In genomic region chr17:7851979-7852378, GRCm38 (mm10) we compare ENCODE assay signal across 29 mouse cellular contexts. TPM values are rescaled to one million over a fixed set of nuclear protein-coding genes. Genes with fewer than 3 reads are reported as not detected.
DNase-seq lines count a peak whose midpoint lies in the region; ATAC-seq and TF ChIP-seq lines count a peak whose summit lies in the region.
"Had no signal": no experiment of that assay in that cellular context is flagged by ENCODE, and none has a peak within 500 bp of the region (broad histone marks: within the 10 kb centered on the region; RNA-seq: fewer than 3 reads in every experiment).

No protein-coding gene starts in this region.

- no peak for TF ChIP-seq CTCF in intestine, postnatal 0 days (IDR thresholded peaks at IDR 0.05; ENCODE audit: low read depth)
- TF ChIP-seq CTCF in lung, adult 2 months (IDR thresholded peaks at IDR 0.05; ENCODE audit: insufficient read depth, low read length), result no peak
- TF ChIP-seq CTCF in forebrain, postnatal 0 days (IDR thresholded peaks at IDR 0.05; ENCODE audit: low read depth), result no peak

- no peak overlapping the region for H3K27ac ChIP-seq in intestine, embryonic 14.5 days (ENCODE audit: low read depth)
- no peak overlapping the region for H3K27ac ChIP-seq in intestine, postnatal 0 days (ENCODE audit: low read depth, low read length)
- H3K27ac ChIP-seq in lung, embryonic 16.5 days (ENCODE audit: low read length), result peak overlapping the region; percentile 64
- H3K27ac ChIP-seq in stomach, embryonic 14.5 days (ENCODE audit: low read length), result peak overlapping the region; percentile 53; the same call in 1 of the 2 replicates
- no peak overlapping the region for H3K27ac ChIP-seq in forebrain, postnatal 0 days (ENCODE audit: low read depth, low read length)
- H3K27ac ChIP-seq: forebrain, embryonic 13.5 days; hindbrain, embryonic 10.5 days; hindbrain, embryonic 15.5 days; layer of hippocampus, adult 2 months; left cerebral cortex, adult 2 months; limb, embryonic 15.5 days; liver, embryonic 13.5 days had no signal

- H3K4me3 ChIP-seq in intestine, embryonic 14.5 days (ENCODE audit: low read depth, low read length), result no peak overlapping the region
- no peak overlapping the region for H3K4me3 ChIP-seq in intestine, postnatal 0 days (ENCODE audit: low read depth, low read length)
- H3K4me3 ChIP-seq in lung, embryonic 16.5 days (ENCODE audit: low read length), result no peak overlapping the region
- H3K4me3 ChIP-seq in lung, adult 2 months (replicated peaks; ENCODE audit: extremely low read depth, low read depth, low read length), result no peak overlapping the region
- no peak overlapping the region for H3K4me3 ChIP-seq in stomach, embryonic 14.5 days (ENCODE audit: low read depth, low read length)
- H3K4me3 ChIP-seq in forebrain, postnatal 0 days (ENCODE audit: low read depth, low read length), result no peak overlapping the region
- H3K4me3 ChIP-seq: forebrain, embryonic 13.5 days; hindbrain, embryonic 10.5 days; hindbrain, embryonic 15.5 days; layer of hippocampus, adult 2 months; left cerebral cortex, adult 2 months; limb, embryonic 15.5 days; liver, embryonic 13.5 days had no signal

- no peaks in the 10 kb centered on the region for H3K36me3 ChIP-seq in intestine, embryonic 14.5 days (ENCODE audit: control insufficient read depth, insufficient read depth, low read length)
- H3K36me3 ChIP-seq in intestine, postnatal 0 days (ENCODE audit: control insufficient read depth, insufficient read depth), result no peaks in the 10 kb centered on the region
- H3K36me3 ChIP-seq in lung, embryonic 16.5 days (ENCODE audit: control insufficient read depth, insufficient read depth, low read length), result no peaks in the 10 kb centered on the region
- no peaks in the 10 kb centered on the region for H3K36me3 ChIP-seq in stomach, embryonic 14.5 days (ENCODE audit: control insufficient read depth, insufficient read depth, low read length)
- H3K36me3 ChIP-seq in forebrain, postnatal 0 days (ENCODE audit: insufficient read depth), result no peaks in the 10 kb centered on the region
- H3K36me3 ChIP-seq: hindbrain, embryonic 10.5 days; hindbrain, embryonic 15.5 days; limb, embryonic 15.5 days; liver, embryonic 13.5 days had no signal

- H3K9me3 ChIP-seq in intestine, embryonic 14.5 days (ENCODE audit: control insufficient read depth, low read length), result no peaks in the 10 kb centered on the region
- no peaks in the 10 kb centered on the region for H3K9me3 ChIP-seq in intestine, postnatal 0 days (ENCODE audit: control insufficient read depth)
- no peaks in the 10 kb centered on the region for H3K9me3 ChIP-seq in lung, embryonic 16.5 days (ENCODE audit: control insufficient read depth, low read length)
- H3K9me3 ChIP-seq in stomach, embryonic 14.5 days (ENCODE audit: control insufficient read depth, low read depth, low read length), result no peaks in the 10 kb centered on the region
- no peaks in the 10 kb centered on the region for H3K9me3 ChIP-seq in forebrain, postnatal 0 days (ENCODE audit: low read length)
- H3K9me3 ChIP-seq: forebrain, embryonic 13.5 days; hindbrain, embryonic 10.5 days; hindbrain, embryonic 15.5 days; limb, embryonic 15.5 days; liver, embryonic 13.5 days had no signal

- no peaks in the 10 kb centered on the region for H3K27me3 ChIP-seq in intestine, embryonic 14.5 days (replicated peaks; ENCODE audit: control insufficient read depth, insufficient read depth, low read length)
- no peaks in the 10 kb centered on the region for H3K27me3 ChIP-seq in intestine, postnatal 0 days (replicated peaks; ENCODE audit: control insufficient read depth, insufficient read depth, low read length)
- no peaks in the 10 kb centered on the region for H3K27me3 ChIP-seq in lung, embryonic 16.5 days (ENCODE audit: control insufficient read depth, insufficient read depth, low read depth, low read length)
- H3K27me3 ChIP-seq in stomach, embryonic 14.5 days (ENCODE audit: control insufficient read depth, insufficient read depth, low read length), result no peaks in the 10 kb centered on the region
- H3K27me3 ChIP-seq in forebrain, postnatal 0 days (ENCODE audit: insufficient read depth, low read length), result no peaks in the 10 kb centered on the region
- H3K27me3 ChIP-seq: forebrain, embryonic 13.5 days; hindbrain, embryonic 15.5 days; limb, embryonic 15.5 days; liver, embryonic 13.5 days; Patski had no signal

- H3K4me2 ChIP-seq in intestine, embryonic 14.5 days (ENCODE audit: low read length), result no peak overlapping the region
- no peak overlapping the region for H3K4me2 ChIP-seq in intestine, postnatal 0 days (replicated peaks; ENCODE audit: low read depth)
- H3K4me2 ChIP-seq in lung, embryonic 16.5 days (ENCODE audit: low read depth, low read length), result no peak overlapping the region
- no peak overlapping the region for H3K4me2 ChIP-seq in stomach, embryonic 14.5 days (replicated peaks; ENCODE audit: low read depth, low read length)
- H3K4me2 ChIP-seq in forebrain, postnatal 0 days (ENCODE audit: low read depth), result no peak overlapping the region
- H3K4me2 ChIP-seq: forebrain, embryonic 13.5 days; hindbrain, embryonic 15.5 days; limb, embryonic 15.5 days; liver, embryonic 13.5 days; midbrain, embryonic 11.5 days had no signal

- DNase-seq in intestine, embryonic 14.5 days (ENCODE audit: low spot score), result no peak
- no peak for DNase-seq in lung, adult 2 months
- DNase-seq in frontal cortex, postnatal 36 days (ENCODE audit: low spot score in 2 of 2), result no peak
- no peak for DNase-seq in forebrain, postnatal 0 days
- DNase-seq: adrenal gland, postnatal 10 days; cerebellum, adult 11 months; cerebellum, adult 9-11 months; gastrocnemius, postnatal 10 days; heart, postnatal 14 days; kidney, adult 9 months; liver, embryonic 13.5 days; right cerebral cortex, postnatal 25 days; thymus, postnatal 4 days had no signal

- no peak for TF ChIP-seq POLR2A in lung, adult 2 months (IDR thresholded peaks at IDR 0.05; ENCODE audit: borderline replicate concordance, extremely low read depth, low read depth, low read length)

- 37% methylated on average over 4 of the region's 4 CpGs for WGBS in intestine, embryonic 14.5 days
- 21% methylated on average over 4 of the region's 4 CpGs for WGBS in intestine, postnatal 0 days
- WGBS in lung, embryonic 16.5 days, result 14% methylated on average over 4 of the region's 4 CpGs
- 25% methylated on average over 4 of the region's 4 CpGs for WGBS in lung, adult 2 months
- 25% methylated on average over 4 of the region's 4 CpGs for WGBS in stomach, embryonic 14.5 days
- WGBS in forebrain, postnatal 0 days, result 21% methylated on average over 4 of the region's 4 CpGs

- 0 out of 2 replicates have a peak, but pooled peaks have one; percentile 27 for ATAC-seq in intestine, embryonic 14.5 days (replicated peaks; ENCODE audit: low FRiP score, low TSS enrichment, low read depth)
- ATAC-seq in intestine, postnatal 0 days, result no peak
- ATAC-seq in lung, embryonic 16.5 days (ENCODE audit: low read depth), result peak; percentile 89
- ATAC-seq in stomach, embryonic 14.5 days (ENCODE audit: insufficient number of reproducible peaks, insufficient read depth, low FRiP score, low read depth), result peak; percentile 85
- no peak for ATAC-seq in forebrain, postnatal 0 days
- ATAC-seq: forebrain, embryonic 13.5 days; inflammation-experienced regulatory T-cells, adult 6 months; midbrain, embryonic 16.5 days; Patski had no signal

- H3K4me1 ChIP-seq in intestine, embryonic 14.5 days (replicated peaks; ENCODE audit: control insufficient read depth, insufficient read depth, low read length), result no peaks in the 10 kb centered on the region; the same call in 1 of the 2 replicates
- no peaks in the 10 kb centered on the region for H3K4me1 ChIP-seq in intestine, postnatal 0 days (replicated peaks; ENCODE audit: control insufficient read depth, insufficient read depth, low read length)
- no peaks in the 10 kb centered on the region for H3K4me1 ChIP-seq in lung, embryonic 16.5 days (replicated peaks; ENCODE audit: control insufficient read depth, insufficient read depth, low read length)
- H3K4me1 ChIP-seq in lung, adult 2 months (ENCODE audit: control insufficient read depth, insufficient read depth, low read length), result no peaks in the 10 kb centered on the region; the same call in 1 of the 2 replicates
- H3K4me1 ChIP-seq in stomach, embryonic 14.5 days (ENCODE audit: control insufficient read depth, insufficient read depth, low read length), result no peaks in the 10 kb centered on the region
- H3K4me1 ChIP-seq in forebrain, postnatal 0 days (ENCODE audit: insufficient read depth), result no peaks in the 10 kb centered on the region
- H3K4me1 ChIP-seq: liver, embryonic 13.5 days had no signal

- H3K9ac ChIP-seq in intestine, embryonic 14.5 days (ENCODE audit: low read length), result no peak overlapping the region
- H3K9ac ChIP-seq in intestine, postnatal 0 days (ENCODE audit: low read depth, low read length), result no peak overlapping the region
- no peak overlapping the region for H3K9ac ChIP-seq in lung, embryonic 16.5 days (ENCODE audit: low read length)
- H3K9ac ChIP-seq in stomach, embryonic 14.5 days (replicated peaks; ENCODE audit: low read depth, low read length), result no peak overlapping the region
- no peak overlapping the region for H3K9ac ChIP-seq in forebrain, postnatal 0 days
- H3K9ac ChIP-seq: forebrain, embryonic 13.5 days; hindbrain, embryonic 15.5 days; limb, embryonic 15.5 days; liver, embryonic 13.5 days had no signal

RNA-seq across cellular contexts. Expression of gene Fndc1, which starts 24.9 kb away (rescaled TPM):
- polyA plus RNA-seq in intestine, embryonic 14.5 days (2014; fragmentation: Nextera tagmentation; extraction: Ambion mirVana), result 5.7 and 9.3 TPM in 2 replicates
- polyA plus RNA-seq in intestine, postnatal 0 days (2015; fragmentation: Nextera tagmentation; extraction: Ambion mirVana), result 15.7 and 18.9 TPM in 2 replicates
- 39.6 and 41.3 TPM in 2 replicates for polyA plus RNA-seq in lung, embryonic 16.5 days (2015; fragmentation: Nextera tagmentation; extraction: Ambion mirVana)
- polyA plus RNA-seq in lung, adult 2 months (2012; rRNA removed), result 16.5 and 17.0 TPM in 2 replicates
- 22.4 and 22.5 TPM in 2 replicates for polyA plus RNA-seq in stomach, embryonic 14.5 days (2014; fragmentation: Nextera tagmentation; extraction: Ambion mirVana)
- 2.5 and 8.5 TPM in 2 replicates for total RNA-seq in forebrain, postnatal 0 days (2014; rRNA removed)
- polyA plus RNA-seq in forebrain, postnatal 0 days (2015; fragmentation: Nextera tagmentation; extraction: Ambion mirVana), result 4.9 and 5.6 TPM in 2 replicates
- total RNA-seq: common myeloid progenitor, adult 5-6 weeks; megakaryocyte, adult 5-6 weeks; neutrophil, adult 5-6 weeks had no signal
- polyA plus RNA-seq: inflammation-experienced regulatory T-cells, adult 6 months had no signal

Comparison
In these comparisons a context has a peak if more than half of its experiments do, and no peak if none do; other contexts are left out.
1. ATAC-seq: peak in intestine, embryonic 14.5 days (single experiment), lung, embryonic 16.5 days (single experiment) and stomach, embryonic 14.5 days (single experiment); none in intestine, postnatal 0 days (single experiment) and forebrain, postnatal 0 days (single experiment).
2. H3K27ac ChIP-seq: peak in lung, embryonic 16.5 days (single experiment) and stomach, embryonic 14.5 days (single experiment); none in intestine, embryonic 14.5 days (single experiment), intestine, postnatal 0 days (single experiment) and forebrain, postnatal 0 days (single experiment).